17 mouse cellular contexts compared by ENCODE assay signal in genomic region chr10:36908861-36909260, GRCm38 (mm10).
DNase-seq lines count a peak whose midpoint lies in the region; ATAC-seq lines count a peak whose summit lies in the region.
"Had no signal": no experiment of that assay in that cellular context is flagged by ENCODE, and none has a peak within 500 bp of the region (broad histone marks: within the 10 kb centered on the region; RNA-seq: fewer than 3 reads in every experiment).

No protein-coding gene starts in this region.

- DNase-seq in left cerebral cortex, adult 11 months (ENCODE audit: low spot score) = peak; percentile 2
- no peak for DNase-seq in left cerebral cortex, postnatal 10 days (ENCODE audit: extremely low spot score in 1 of 2, low spot score in 2 of 2)
- DNase-seq in frontal cortex, postnatal 14 days (ENCODE audit: low spot score in 2 of 2) = peak; percentile 13
- DNase-seq in left cerebral cortex, postnatal 14 days (ENCODE audit: low spot score in 2 of 2) = peak; percentile 10 to 24
- DNase-seq in telencephalon, adult 2 months (ENCODE audit: low read depth, low spot score) = peak; percentile 41
- no peak for DNase-seq in adrenal gland, postnatal 36 days
- DNase-seq: cerebellum, adult 2 months; gastrocnemius, postnatal 10 days; kidney, adult 8-10 months; kidney, postnatal 10 days; lung, adult 18-20 months; lung, postnatal 10 days had no signal

- intact Hi-C loops in left cerebral cortex, postnatal 10 days (cut with DNase I) = no loop called here
- intact Hi-C loops in left cerebral cortex, postnatal 14 days (cut with DNase I) = no loop called here

- no peak for ATAC-seq in inflammation-experienced regulatory T-cells, adult 6 months
- ATAC-seq: forebrain, embryonic 15.5 days; intestine, embryonic 15.5 days; liver, embryonic 12.5 days; midbrain, embryonic 13.5 days had no signal

Comparison
In these comparisons a context has a peak if more than half of its experiments do, and no peak if none do; other contexts are left out.
1. DNase-seq: peak in left cerebral cortex, adult 11 months (single experiment), frontal cortex, postnatal 14 days (2 of 2), left cerebral cortex, postnatal 14 days (2 of 2) and telencephalon, adult 2 months (single experiment); none in left cerebral cortex, postnatal 10 days (0 of 2) and adrenal gland, postnatal 36 days (0 of 2).